Mouse (Mus musculus) bone marrow macrophage, adult 2 months (primary cell): ENCODE data around the gene Il1rl2.

Experiments used
- CTCF ChIP-seq: IDR thresholded peaks from 2 replicates; pipeline ENCODE4 v1.5.1; 2012; ENCODE audit warnings: low read depth, mild to moderate bottlenecking, low read length, moderate library complexity
- POLR2A ChIP-seq: IDR thresholded peaks from 2 replicates; pipeline ENCODE4 v1.6.1; 2012; ENCODE audit warnings: mild to moderate bottlenecking, low read depth, low read length, borderline replicate concordance

- TF ChIP-seq POLR2A: no peak
- no peak for TF ChIP-seq CTCF
Observed at GRCm38 (mm10) chr1:40375148-40375547, 50.7 kb downstream of the Il1rl2 start.
